Mouse (Mus musculus) heart, postnatal 0 days (tissue): ENCODE measurements at regions not wholly inside any gene's neighbourhood (a gene's known extent, or its start where the extent isn't known, plus 50 kb on each side); places are given as distances from the start of the nearest gene placed in this dataset.
A peak's percentile ranks its signal among the peaks of the same experiment; 100 is the strongest.

Experiments used
- CTCF ChIP-seq: IDR thresholded peaks from 2 replicates; pipeline ENCODE4 v1.5.1; 2016; ENCODE audit warnings: antibody characterized with exemption, control low read depth, low read depth
- EP300 ChIP-seq: IDR thresholded peaks from 2 replicates; pipeline ENCODE4 v1.6.1; 2016; ENCODE audit warnings: antibody characterized with exemption, low read depth

- TF ChIP-seq CTCF (no peak), EP300 (peak; percentile 80)
Observed at GRCm38 (mm10) chr10:37078439-37078838, 60.3 kb downstream of the Marcks start.
